Mouse (Mus musculus) megakaryocyte, embryonic 14.5 days (primary cell): Measurements from ENCODE around the gene Ehd1. TPM values are rescaled to one million over a fixed set of nuclear protein-coding genes. Genes with fewer than 3 reads are reported as not detected.
A peak's percentile ranks its signal among the peaks of the same experiment; 100 is the strongest.
"Not testable (repeated sequence)": the region's sequence is repeated elsewhere in the genome, so short reads cannot be mapped to it uniquely, and the experiment has no call there.

ENCODE experiments used
- H3K27me3 ChIP-seq: replicated peaks from 2 replicates; pipeline ENCODE3; 2012; ENCODE audit warnings: inconsistent platforms
- H3K36me3 ChIP-seq: replicated peaks from 2 replicates; pipeline ENCODE3; 2012; ENCODE audit warnings: low read length, inconsistent platforms, mixed read lengths
- H3K4me1 ChIP-seq: 2 replicates; pipeline ENCODE4 v1.6.1; 2012; ENCODE audit warnings: inconsistent platforms
- H3K4me3 ChIP-seq: replicated peaks from 2 replicates; pipeline ENCODE3; 2012; ENCODE audit warnings: moderate library complexity, mild to moderate bottlenecking, inconsistent platforms
- H3K9me3 ChIP-seq: 2 replicates; pipeline ENCODE4 v1.6.1; 2012; ENCODE audit warnings: inconsistent platforms
- FLI1 ChIP-seq: IDR thresholded peaks from 2 replicates; pipeline ENCODE4 v1.6.1; 2012; ENCODE audit warnings: low read length, inconsistent platforms, mixed read lengths
- GATA1 ChIP-seq: IDR thresholded peaks from 3 replicates; pipeline ENCODE4 v1.6.1; 2012; ENCODE audit warnings: mixed read lengths, low read length, inconsistent platforms, borderline replicate concordance
- polyA plus RNA-seq: library from polyadenylated mRNA; stranded (reverse); fragments of >175 nt; gene quantifications from 2 replicates; pipeline ENCODE4 v1.2.3, GENCODE M21; 2012; ENCODE audit warnings: low replicate concordance; ENCODE audit not compliant: insufficient read depth

Gene Ehd1
- polyA plus RNA-seq, 1 experiment: 474 TPM

- Histone ChIP-seq H3K9me3 (no peaks in the 10 kb centered on the region), H3K27me3 (peaks cover 32% of the 10 kb centered on the region), H3K4me3 (peak overlapping the region; percentile 34), H3K4me1 (peaks cover 57% of the 10 kb centered on the region), H3K36me3 (peaks cover 37% of the 10 kb centered on the region)
- no peak for TF ChIP-seq GATA1
- TF ChIP-seq FLI1: no peak
Observed at GRCm38 (mm10) chr19:6307733-6308531, 31.4 kb downstream of the Ehd1 start.

- Histone ChIP-seq H3K4me1 (peaks cover 41% of the 10 kb centered on the region), H3K36me3 (peaks cover 53% of the 10 kb centered on the region), H3K4me3 (peak overlapping the region; percentile 40), H3K27me3 (peaks cover 45% of the 10 kb centered on the region), H3K9me3 (no peaks in the 10 kb centered on the region)
- TF ChIP-seq FLI1 (no peak), GATA1 (no peak)
Observed at GRCm38 (mm10) chr19:6310181-6310580, 33.7 kb downstream of the Ehd1 start.

- not testable (repeated sequence) for H3K9me3 ChIP-seq, H3K4me3 ChIP-seq
- peaks cover 69% of the 10 kb centered on the region for H3K36me3 ChIP-seq
- peaks cover 50% of the 10 kb centered on the region for H3K27me3 ChIP-seq
- H3K4me1 ChIP-seq: peaks cover 25% of the 10 kb centered on the region
Observed at GRCm38 (mm10) chr19:6311783-6312182, 35.3 kb downstream of the Ehd1 start.

- Histone ChIP-seq H3K4me3 (no peak overlapping the region), H3K36me3 (peaks cover 89% of the 10 kb centered on the region), H3K27me3 (peaks cover 52% of the 10 kb centered on the region), H3K9me3 (no peaks in the 10 kb centered on the region), H3K4me1 (peaks cover 13% of the 10 kb centered on the region; the same call in 1 of the 2 replicates)
- TF ChIP-seq GATA1 (no peak), FLI1 (no peak)
Observed at GRCm38 (mm10) chr19:6313796-6314195, 37.3 kb downstream of the Ehd1 start.

DNA sequence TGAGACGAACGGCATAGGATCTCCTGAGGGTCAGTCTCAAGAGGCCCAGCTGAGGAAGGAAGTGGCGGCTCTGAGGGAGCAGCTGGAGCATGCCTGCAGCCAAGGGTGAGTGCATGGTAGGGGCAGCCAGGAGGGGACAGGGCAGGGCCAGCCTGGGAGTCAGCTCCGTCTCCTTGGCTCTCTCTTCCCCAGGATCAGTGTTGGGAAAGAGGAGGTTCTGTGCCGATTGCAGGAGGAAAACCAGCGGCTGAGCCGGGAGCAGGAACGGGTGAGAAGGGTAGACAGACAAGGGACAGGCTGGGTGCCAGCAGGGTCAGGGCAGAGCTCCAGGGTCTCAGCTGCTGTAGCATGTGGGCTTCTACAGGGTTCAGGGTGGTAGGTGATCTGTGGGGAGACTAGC lies 38.0 kb downstream of the Ehd1 start:
- H3K36me3 ChIP-seq: peaks cover 94% of the 10 kb centered on the region
- TF ChIP-seq GATA1 (no peak), FLI1 (no peak)

GRCm38 (mm10) chr19:6315573-6315972 lies 39.0 kb downstream of the Ehd1 start:
- Histone ChIP-seq H3K9me3 (no peaks in the 10 kb centered on the region), H3K27me3 (peaks cover 46% of the 10 kb centered on the region), H3K4me1 (peaks cover 11% of the 10 kb centered on the region; the same call in 1 of the 2 replicates), H3K36me3 (peaks cover 98% of the 10 kb centered on the region), H3K4me3 (no peak overlapping the region)
- TF ChIP-seq GATA1: no peak
- TF ChIP-seq FLI1: no peak

More for the DNA sequence above, 38.0 kb downstream of the Ehd1 start:
- Histone ChIP-seq H3K9me3 (no peaks in the 10 kb centered on the region), H3K4me1 (peaks cover 13% of the 10 kb centered on the region; the same call in 1 of the 2 replicates), H3K27me3 (peaks cover 53% of the 10 kb centered on the region), H3K4me3 (no peak overlapping the region)

DNA sequence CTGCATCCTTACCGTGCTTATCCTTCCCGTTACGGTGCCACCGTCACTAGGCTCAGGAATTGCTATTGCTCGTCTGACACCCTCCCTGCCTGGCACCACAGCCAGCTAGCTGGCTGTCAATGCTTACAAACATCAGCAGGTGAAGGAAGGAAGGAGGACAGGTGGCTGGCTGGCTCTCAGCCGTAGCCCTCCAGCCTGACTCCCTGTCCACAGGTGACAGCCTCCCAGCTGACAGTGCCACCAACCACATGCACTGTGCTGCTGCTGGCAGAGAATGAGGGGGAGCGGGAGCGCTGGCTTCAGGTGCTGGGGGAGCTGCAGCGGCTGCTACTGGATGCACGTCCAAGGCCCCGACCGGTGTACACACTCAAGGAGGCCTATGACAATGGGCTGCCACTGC lies 41.6 kb downstream of the Ehd1 start:
- H3K9me3 ChIP-seq: no peaks in the 10 kb centered on the region
- H3K4me1 ChIP-seq: peaks cover 10% of the 10 kb centered on the region; the same call in 1 of the 2 replicates
- peak overlapping the region; percentile 5 for H3K4me3 ChIP-seq
- peaks cover 100% of the 10 kb centered on the region for H3K36me3 ChIP-seq
- no peak for TF ChIP-seq FLI1
- TF ChIP-seq GATA1: no peak
- peaks cover 43% of the 10 kb centered on the region for H3K27me3 ChIP-seq

GRCm38 (mm10) chr19:6321358-6321757 lies 44.8 kb downstream of the Ehd1 start:
- Histone ChIP-seq H3K36me3 (peaks cover 77% of the 10 kb centered on the region), H3K27me3 (peaks cover 40% of the 10 kb centered on the region)
- TF ChIP-seq FLI1 (no peak), GATA1 (no peak)

GRCm38 (mm10) chr19:6321786-6322621 lies 45.5 kb downstream of the Ehd1 start:
- Histone ChIP-seq H3K9me3 (no peaks in the 10 kb centered on the region), H3K4me1 (peaks cover 4% of the 10 kb centered on the region; the same call in 1 of the 2 replicates), H3K4me3 (no peak overlapping the region), H3K36me3 (peaks cover 70% of the 10 kb centered on the region), H3K27me3 (peaks cover 36% of the 10 kb centered on the region)
- no peak for TF ChIP-seq FLI1
- TF ChIP-seq GATA1: no peak

More at GRCm38 (mm10) chr19:6321358-6321757, 44.8 kb downstream of the Ehd1 start:
- peaks cover 4% of the 10 kb centered on the region; the same call in 1 of the 2 replicates for H3K4me1 ChIP-seq
- H3K9me3 ChIP-seq: no peaks in the 10 kb centered on the region
- no peak overlapping the region for H3K4me3 ChIP-seq

DNA sequence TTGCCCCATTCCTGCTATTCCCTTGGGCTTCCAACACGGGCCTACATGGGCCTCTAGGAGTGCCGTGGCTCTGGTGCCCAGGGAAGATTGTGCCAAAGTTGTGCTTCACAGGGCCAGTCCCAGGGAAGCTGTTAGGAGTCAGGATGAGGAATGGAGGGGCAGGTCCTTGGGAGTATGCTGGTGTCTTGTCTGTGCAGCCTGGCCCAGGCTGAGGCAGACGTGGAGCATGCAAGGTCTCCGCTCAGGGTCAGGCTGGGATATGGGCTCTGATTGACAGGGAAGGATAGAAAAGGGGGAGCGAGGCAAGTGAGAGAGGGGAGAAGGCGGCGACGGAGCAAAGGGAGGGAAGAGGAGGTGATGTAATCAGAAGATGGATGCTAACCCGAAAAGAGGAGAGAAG lies 48.2 kb downstream of the Ehd1 start:
- Histone ChIP-seq H3K4me3 (no peak overlapping the region), H3K36me3 (peaks cover 43% of the 10 kb centered on the region), H3K9me3 (no peaks in the 10 kb centered on the region), H3K27me3 (peaks cover 24% of the 10 kb centered on the region), H3K4me1 (no peaks in the 10 kb centered on the region; the same call in 1 of the 2 replicates)
- TF ChIP-seq FLI1: no peak
- TF ChIP-seq GATA1: no peak
